Mouse (Mus musculus) stomach, embryonic 16.5 days (tissue): Measurements from ENCODE around the gene Cd3eap. TPM values are rescaled to one million over a fixed set of nuclear protein-coding genes. Genes with fewer than 3 reads are reported as not detected.

Source experiments
- ATAC-seq: fragments of 200-750 bp; cut with Nextera tagmentation; 2 replicates; pipeline ENCODE4 v1.8.0; 2017; ENCODE audit warnings: moderate number of reproducible peaks, moderate TSS enrichment; ENCODE audit not compliant: insufficient read depth, low FRiP score
- H3K27ac ChIP-seq: fragments of 300-500 bp; sonication (generic); 2 replicates; pipeline ENCODE4 v1.5.1; 2014; ENCODE audit warnings: low read length
- H3K27me3 ChIP-seq: fragments of 300-500 bp; sonication (generic); 2 replicates; pipeline ENCODE4 v1.6.1; 2014; ENCODE audit warnings: low read length, control low read depth, mixed read lengths; ENCODE audit not compliant: control insufficient read depth, insufficient read depth
- H3K36me3 ChIP-seq: fragments of 300-500 bp; sonication (generic); 2 replicates; pipeline ENCODE4 v1.6.1; 2014; ENCODE audit warnings: low read length; ENCODE audit not compliant: control insufficient read depth, insufficient read depth
- H3K4me1 ChIP-seq: fragments of 300-500 bp; sonication (generic); 2 replicates; pipeline ENCODE4 v1.6.1; 2014; ENCODE audit warnings: low read length, control low read depth, mixed read lengths; ENCODE audit not compliant: control insufficient read depth, insufficient read depth
- H3K4me2 ChIP-seq: fragments of 300-500 bp; sonication (generic); 2 replicates; pipeline ENCODE4 v1.6.1; 2014; ENCODE audit warnings: low read depth, low read length, mixed read lengths
- H3K4me3 ChIP-seq: fragments of 300-500 bp; sonication (generic); replicated peaks from 2 replicates; pipeline ENCODE4 v1.5.1; 2014; ENCODE audit warnings: mild to moderate bottlenecking, low read length
- H3K9ac ChIP-seq: fragments of 300-500 bp; sonication (generic); 2 replicates; pipeline ENCODE4 v1.6.1; 2014; ENCODE audit warnings: low read length
- H3K9me3 ChIP-seq: fragments of 300-500 bp; sonication (generic); replicated peaks from 2 replicates; pipeline ENCODE4 v1.6.1; 2016; ENCODE audit warnings: low read length, control low read depth; ENCODE audit not compliant: control insufficient read depth
- WGBS: fragments of 180-500 bp; shearing (Covaris S2); extraction: QIAGEN DNeasy Blood & Tissue Kit; methylation state at CpG from one replicate; pipeline ENCODE4 v1.1.7; 2014; 5-methylcytosine and 5-hydroxymethylcytosine counted together
- polyA plus RNA-seq: library from polyadenylated mRNA; unstranded; fragments of >200 nt; fragmentation: Nextera tagmentation; extraction: Ambion mirVana; gene quantifications from 2 replicates; pipeline ENCODE4 v1.2.1, GENCODE M21; 2015

Gene Cd3eap
- polyA plus RNA-seq, 1 experiment from 2014 or later, result 23.0 TPM

GRCm38 (mm10) chr7:19369823-19370425, 10.6 kb upstream of the Cd3eap start:
- peak overlapping the region; percentile 72 for H3K9ac ChIP-seq
- H3K4me2 ChIP-seq, result peak overlapping the region; percentile 60
- H3K36me3 ChIP-seq, result 0 out of 2 replicates have a peak, but pooled peaks cover 6% of the 10 kb centered on the region
- H3K27ac ChIP-seq, result no peak overlapping the region
- peak overlapping the region; percentile 44 for H3K4me3 ChIP-seq
- no peaks in the 10 kb centered on the region for H3K27me3 ChIP-seq
- peak; percentile 74 for ATAC-seq
- peaks cover 4% of the 10 kb centered on the region; the same call in 1 of the 2 replicates for H3K4me1 ChIP-seq
- H3K9me3 ChIP-seq, result no peaks in the 10 kb centered on the region
- WGBS, result 12% methylated on average over 46 of the region's 46 CpGs

DNA sequence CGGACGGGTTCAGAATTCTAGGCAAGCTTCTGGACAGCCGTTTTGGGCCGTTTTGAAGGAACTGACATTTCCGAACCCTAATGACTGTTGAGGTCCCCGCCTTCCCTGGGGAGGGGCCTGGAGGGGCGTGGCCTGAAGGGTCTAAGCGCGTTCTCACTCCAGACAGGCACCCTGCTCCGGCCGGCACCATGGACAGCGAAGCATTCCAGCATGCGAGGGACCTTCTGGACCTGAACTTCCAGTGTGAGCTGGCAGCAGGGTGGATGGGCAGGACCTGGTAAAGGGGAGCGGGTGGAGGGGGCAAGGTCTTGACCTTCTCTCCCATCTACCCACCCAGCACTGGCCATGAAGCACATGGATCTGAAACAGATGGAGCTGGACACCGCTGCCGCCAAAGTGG, 9.1 kb upstream of the Cd3eap start:
- no peaks in the 10 kb centered on the region for H3K27me3 ChIP-seq
- no peak overlapping the region for H3K4me3 ChIP-seq
- no peaks in the 10 kb centered on the region for H3K9me3 ChIP-seq
- no peaks in the 10 kb centered on the region for H3K36me3 ChIP-seq
- H3K27ac ChIP-seq, result no peak overlapping the region
- H3K9ac ChIP-seq, result no peak overlapping the region
- H3K4me2 ChIP-seq, result no peak overlapping the region
- H3K4me1 ChIP-seq, result peaks cover 12% of the 10 kb centered on the region; the same call in 1 of the 2 replicates
- whole genome bisulfite sequencing, result 15% methylated on average over 16 of the region's 16 CpGs
- ATAC-seq, result no peak; the same call in 1 of the 2 replicates

- H3K9ac ChIP-seq, result no peak overlapping the region
These were observed 6.1 kb upstream of the Cd3eap start for GRCm38 (mm10) chr7:19365376-19365775.

DNA sequence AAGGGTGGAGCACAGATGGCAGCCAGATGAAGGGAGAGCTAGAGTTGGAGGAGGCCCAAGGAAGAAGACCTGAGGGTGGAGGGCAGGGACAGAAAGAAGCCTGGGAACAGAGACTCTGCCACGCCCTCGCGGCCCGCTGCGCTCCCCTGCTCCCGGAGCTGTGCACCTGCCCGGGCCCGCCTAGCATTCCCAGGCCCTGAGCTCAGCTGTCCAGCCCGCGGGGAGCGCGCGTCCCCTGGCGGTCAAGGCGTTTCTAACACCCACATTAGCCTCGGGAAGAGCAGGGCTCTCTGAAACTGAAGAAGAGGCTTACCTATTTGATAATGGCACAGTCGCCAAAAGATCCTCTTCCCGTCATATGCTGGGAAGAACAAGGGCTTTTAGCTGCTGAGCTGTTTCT, 4.6 kb upstream of the Cd3eap start:
- Histone ChIP-seq H3K4me3 (no peak overlapping the region; the same call in 1 of the 2 replicates), H3K36me3 (no peaks in the 10 kb centered on the region), H3K27ac (peak overlapping the region; percentile 82), H3K9me3 (no peaks in the 10 kb centered on the region), H3K4me2 (peak overlapping the region; percentile 87; the same call in 1 of the 2 replicates), H3K4me1 (peaks cover 21% of the 10 kb centered on the region), H3K27me3 (no peaks in the 10 kb centered on the region), H3K9ac (peak overlapping the region; percentile 13; the same call in 1 of the 2 replicates)
- peak; percentile 41; the same call in 1 of the 2 replicates for ATAC-seq
- 4% methylated on average over 18 of the region's 18 CpGs for WGBS

More at GRCm38 (mm10) chr7:19365376-19365775, 6.1 kb upstream of the Cd3eap start:
- no peak for ATAC-seq
- H3K4me3 ChIP-seq, result no peak overlapping the region
- WGBS, result 62% methylated on average over 4 of the region's 4 CpGs
- peaks cover 24% of the 10 kb centered on the region for H3K4me1 ChIP-seq
- no peak overlapping the region for H3K4me2 ChIP-seq
- H3K27ac ChIP-seq, result peak overlapping the region; percentile 72
- no peaks in the 10 kb centered on the region for H3K9me3 ChIP-seq
- no peaks in the 10 kb centered on the region for H3K36me3 ChIP-seq
- no peaks in the 10 kb centered on the region for H3K27me3 ChIP-seq

DNA sequence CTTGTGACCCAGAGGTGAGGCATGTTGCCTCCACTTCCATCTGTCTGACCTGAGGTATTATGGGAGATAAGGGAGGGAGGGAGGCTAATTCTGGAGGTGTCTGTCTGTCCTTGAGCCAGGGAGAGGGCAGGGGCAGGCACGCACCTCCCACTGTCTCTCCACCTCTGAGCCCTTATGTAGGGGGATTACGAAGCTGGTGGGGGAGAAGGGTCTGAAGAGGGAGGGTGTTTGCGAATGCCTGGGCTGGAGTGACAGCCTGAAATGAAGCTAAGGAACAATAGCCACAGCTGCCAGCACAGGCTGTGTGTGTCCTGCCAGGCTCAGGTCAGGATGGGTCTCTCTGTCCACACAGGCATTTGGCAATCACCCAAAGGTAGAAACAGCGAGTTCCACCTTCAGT, 3.0 kb upstream of the Cd3eap start:
- no peaks in the 10 kb centered on the region for H3K9me3 ChIP-seq
- peak overlapping the region; percentile 87 for H3K4me2 ChIP-seq
- no peaks in the 10 kb centered on the region for H3K27me3 ChIP-seq
- no peaks in the 10 kb centered on the region for H3K36me3 ChIP-seq
- peaks cover 36% of the 10 kb centered on the region for H3K4me1 ChIP-seq
- H3K9ac ChIP-seq, result peak overlapping the region; percentile 81
- WGBS, result 43% methylated on average over 4 of the region's 4 CpGs
- no peak for ATAC-seq
- H3K27ac ChIP-seq, result peak overlapping the region; percentile 82
- H3K4me3 ChIP-seq, result peak overlapping the region; percentile 73

GRCm38 (mm10) chr7:19361720-19362119, 2.4 kb upstream of the Cd3eap start:
- peak overlapping the region; percentile 73 for H3K4me3 ChIP-seq
- peak overlapping the region; percentile 82 for H3K27ac ChIP-seq
- WGBS, result 11% methylated on average over 16 of the region's 16 CpGs
- no peaks in the 10 kb centered on the region for H3K27me3 ChIP-seq
- H3K36me3 ChIP-seq, result no peaks in the 10 kb centered on the region
- peak overlapping the region; percentile 81 for H3K9ac ChIP-seq
- peak; percentile 12; the same call in 1 of the 2 replicates for ATAC-seq
- H3K4me2 ChIP-seq, result peak overlapping the region; percentile 87
- no peaks in the 10 kb centered on the region for H3K9me3 ChIP-seq
- H3K4me1 ChIP-seq, result peaks cover 36% of the 10 kb centered on the region

- under 1% methylated on average over 27 of the region's 27 CpGs for WGBS
- H3K27me3 ChIP-seq, result no peaks in the 10 kb centered on the region
- peak; percentile 78 for ATAC-seq
These were observed 1.7 kb upstream of the Cd3eap start for GRCm38 (mm10) chr7:19360944-19361343.

GRCm38 (mm10) chr7:19359892-19360641, 784 bp upstream of the Cd3eap start:
- H3K9me3 ChIP-seq, result no peaks in the 10 kb centered on the region
- peak overlapping the region; percentile 81 for H3K9ac ChIP-seq
- H3K27ac ChIP-seq, result peak overlapping the region; percentile 70
- H3K4me2 ChIP-seq, result peak overlapping the region; percentile 87
- under 1% methylated on average over 44 of the region's 45 CpGs for WGBS
- peak; percentile 66 for ATAC-seq
- H3K27me3 ChIP-seq, result no peaks in the 10 kb centered on the region
- H3K4me1 ChIP-seq, result peaks cover 36% of the 10 kb centered on the region
- 0 out of 2 replicates have a peak, but pooled peaks cover 9% of the 10 kb centered on the region for H3K36me3 ChIP-seq
- H3K4me3 ChIP-seq, result peak overlapping the region; percentile 73

More at GRCm38 (mm10) chr7:19360944-19361343, 1.7 kb upstream of the Cd3eap start:
- Histone ChIP-seq H3K4me2 (peak overlapping the region; percentile 87), H3K27ac (peak overlapping the region; percentile 82), H3K9me3 (no peaks in the 10 kb centered on the region), H3K4me3 (peak overlapping the region; percentile 73), H3K4me1 (peaks cover 36% of the 10 kb centered on the region), H3K36me3 (0 out of 2 replicates have a peak, but pooled peaks cover 6% of the 10 kb centered on the region), H3K9ac (peak overlapping the region; percentile 81)

GRCm38 (mm10) chr7:19358634-19359033, 649 bp downstream of the Cd3eap start:
- no peak for ATAC-seq
- H3K36me3 ChIP-seq, result 0 out of 2 replicates have a peak, but pooled peaks cover 14% of the 10 kb centered on the region
- peak overlapping the region; percentile 81 for H3K9ac ChIP-seq
- no peaks in the 10 kb centered on the region for H3K9me3 ChIP-seq
- 0 out of 2 replicates have a peak overlapping the region, but pooled peaks have one; percentile 70 for H3K27ac ChIP-seq
- WGBS, result 9% methylated on average over 13 of the region's 13 CpGs
- H3K4me1 ChIP-seq, result peaks cover 31% of the 10 kb centered on the region
- no peaks in the 10 kb centered on the region for H3K27me3 ChIP-seq
- H3K4me3 ChIP-seq, result peak overlapping the region; percentile 73
- peak overlapping the region; percentile 87 for H3K4me2 ChIP-seq
